Mouse (Mus musculus) lung, embryonic 15.5 days (tissue): ENCODE measurements around the gene C130074G19Rik. TPM values are rescaled to one million over a fixed set of nuclear protein-coding genes. Genes with fewer than 3 reads are reported as not detected.

ENCODE experiments used
- ATAC-seq: fragments of 200-750 bp; cut with Nextera tagmentation; 2 replicates; pipeline ENCODE4 v1.8.0; 2017; ENCODE audit warnings: moderate number of reproducible peaks, borderline replicate concordance; ENCODE audit not compliant: low FRiP score, low TSS enrichment; ENCODE audit errors: extremely low read depth
- H3K27ac ChIP-seq: fragments of 300-500 bp; sonication (generic); 2 replicates; pipeline ENCODE4 v1.5.1; 2015; ENCODE audit warnings: moderate library complexity, mild to moderate bottlenecking, inconsistent platforms
- H3K27me3 ChIP-seq: fragments of 300-500 bp; sonication (generic); 2 replicates; pipeline ENCODE4 v1.6.1; 2015; ENCODE audit warnings: inconsistent platforms
- H3K36me3 ChIP-seq: fragments of 300-500 bp; sonication (generic); 2 replicates; pipeline ENCODE4 v1.6.1; 2015; ENCODE audit warnings: inconsistent platforms
- H3K4me1 ChIP-seq: fragments of 300-500 bp; sonication (generic); 2 replicates; pipeline ENCODE4 v1.6.1; 2015; ENCODE audit warnings: inconsistent platforms
- H3K4me2 ChIP-seq: fragments of 300-500 bp; sonication (generic); 2 replicates; pipeline ENCODE4 v1.6.1; 2015; ENCODE audit warnings: inconsistent platforms, mild to moderate bottlenecking, moderate library complexity
- H3K4me3 ChIP-seq: fragments of 300-500 bp; sonication (generic); 2 replicates; pipeline ENCODE4 v1.5.1; 2015; ENCODE audit warnings: mild to moderate bottlenecking, inconsistent platforms
- H3K9ac ChIP-seq: fragments of 300-500 bp; sonication (generic); 2 replicates; pipeline ENCODE4 v1.6.1; 2015; ENCODE audit warnings: inconsistent platforms
- H3K9me3 ChIP-seq: fragments of 300-500 bp; sonication (generic); 2 replicates; pipeline ENCODE4 v1.6.1; 2016; ENCODE audit warnings: inconsistent platforms
- WGBS: fragments of 180-500 bp; shearing (Covaris S2); methylation state at CpG from one replicate; pipeline ENCODE4 v1.1.7; 2015; 5-methylcytosine and 5-hydroxymethylcytosine counted together
- polyA plus RNA-seq: library from polyadenylated mRNA; unstranded; fragments of >200 nt; fragmentation: Nextera tagmentation; extraction: Ambion mirVana; gene quantifications from 2 replicates; pipeline ENCODE4 v1.2.1, GENCODE M21; 2015

Gene C130074G19Rik
- polyA plus RNA-seq, 1 experiment from 2014 or later = 2.7 TPM

DNA sequence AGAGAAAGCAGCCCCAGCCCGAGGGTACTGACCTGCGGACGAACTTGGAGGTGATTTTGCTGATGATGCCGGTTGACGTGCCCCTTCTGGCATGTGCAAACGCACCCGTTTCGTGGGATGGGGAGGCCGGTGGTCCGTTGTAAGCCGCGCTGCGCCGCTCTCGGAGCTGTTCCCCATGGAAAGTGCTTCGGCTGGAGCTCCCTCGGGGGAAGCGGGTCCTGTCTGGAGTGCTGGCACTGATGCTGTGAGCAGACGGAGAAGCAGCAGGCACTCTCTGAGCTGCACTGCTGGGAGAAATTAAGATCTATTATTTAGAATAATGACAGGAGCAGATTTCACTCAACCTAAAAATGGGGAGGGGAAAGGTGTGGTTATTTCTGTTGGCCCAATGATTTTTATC is 22.4 kb upstream of the C130074G19Rik start:
- Histone ChIP-seq H3K9me3 (no peaks in the 10 kb centered on the region), H3K27ac (no peak overlapping the region), H3K36me3 (peaks cover 7% of the 10 kb centered on the region; the same call in 1 of the 2 replicates), H3K4me2 (no peak overlapping the region), H3K27me3 (no peaks in the 10 kb centered on the region), H3K4me1 (no peaks in the 10 kb centered on the region), H3K9ac (no peak overlapping the region), H3K4me3 (no peak overlapping the region)
- no peak for ATAC-seq
- WGBS = 74% methylated on average over 19 of the region's 19 CpGs

DNA sequence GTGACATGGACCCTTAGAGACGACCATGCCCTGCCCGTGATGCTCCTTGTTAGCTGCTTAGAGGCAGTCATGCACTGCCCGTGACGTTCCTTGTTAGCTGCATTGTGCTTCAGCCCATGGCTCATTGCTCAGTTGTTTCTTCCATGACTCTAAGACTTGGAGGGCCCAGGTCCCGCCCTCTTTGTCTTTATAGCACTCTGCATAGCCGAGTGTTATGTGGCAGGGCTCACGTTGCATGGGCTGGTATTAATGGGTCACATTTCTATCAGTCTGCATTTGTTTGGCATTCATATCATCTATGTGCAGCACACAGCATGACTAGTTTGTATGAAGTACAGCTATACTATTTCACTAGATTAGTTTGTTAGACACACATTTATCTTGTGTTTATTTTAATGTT is 20.7 kb upstream of the C130074G19Rik start:
- H3K4me3 ChIP-seq = no peak overlapping the region
- H3K4me2 ChIP-seq = no peak overlapping the region
- H3K36me3 ChIP-seq = peaks cover 6% of the 10 kb centered on the region; the same call in 1 of the 2 replicates
- 75% methylated on average over 7 of the region's 7 CpGs for WGBS
- no peaks in the 10 kb centered on the region for H3K4me1 ChIP-seq
- H3K27me3 ChIP-seq = no peaks in the 10 kb centered on the region
- ATAC-seq = no peak
- H3K27ac ChIP-seq = no peak overlapping the region
- no peaks in the 10 kb centered on the region for H3K9me3 ChIP-seq
- no peak overlapping the region for H3K9ac ChIP-seq

DNA sequence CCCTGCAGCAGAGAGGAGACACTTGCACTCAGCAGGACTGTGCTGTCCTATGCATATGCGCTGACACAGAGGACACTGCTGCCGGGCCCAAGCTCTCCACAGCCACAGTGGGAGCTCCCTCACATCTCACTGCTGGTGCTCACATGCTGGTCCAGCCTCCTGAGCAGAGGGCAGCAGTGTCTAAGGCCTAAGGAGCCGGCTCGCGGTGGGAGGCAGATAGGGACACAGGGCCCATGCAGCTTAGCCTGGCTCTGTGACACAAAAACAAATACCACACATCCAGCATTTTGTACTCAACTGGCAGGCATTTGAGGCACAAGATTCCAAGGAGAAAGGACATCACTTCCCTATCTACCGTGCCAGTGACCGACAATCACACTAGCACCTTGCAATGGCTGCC is 19.9 kb upstream of the C130074G19Rik start:
- 83% methylated on average over 7 of the region's 7 CpGs for WGBS
- H3K27ac ChIP-seq = no peak overlapping the region
- peaks cover 6% of the 10 kb centered on the region; the same call in 1 of the 2 replicates for H3K36me3 ChIP-seq
- no peaks in the 10 kb centered on the region for H3K9me3 ChIP-seq
- no peaks in the 10 kb centered on the region for H3K27me3 ChIP-seq
- ATAC-seq = no peak
- no peaks in the 10 kb centered on the region for H3K4me1 ChIP-seq
- H3K4me2 ChIP-seq = no peak overlapping the region
- no peak overlapping the region for H3K4me3 ChIP-seq
- H3K9ac ChIP-seq = no peak overlapping the region

DNA sequence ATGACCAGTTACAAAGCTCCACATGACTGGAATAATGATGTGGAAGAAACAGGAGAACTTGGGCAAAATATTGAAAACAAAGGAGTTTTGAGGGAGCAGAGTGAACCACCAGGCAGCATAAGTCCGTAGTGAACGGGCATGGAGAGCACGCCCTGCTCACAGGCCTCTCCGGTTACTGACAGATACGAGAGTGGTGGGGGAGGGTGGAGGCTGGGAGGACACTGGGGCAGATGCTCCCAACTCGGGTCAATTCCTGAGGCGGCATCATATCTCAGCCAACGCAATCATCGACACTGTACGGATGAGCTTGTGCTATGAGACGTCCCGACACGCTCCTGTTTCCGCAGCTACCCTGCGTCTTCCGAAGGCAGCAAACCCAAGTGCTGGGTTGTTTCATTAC is 14.3 kb upstream of the C130074G19Rik start:
- Histone ChIP-seq H3K36me3 (no peaks in the 10 kb centered on the region), H3K9ac (no peak overlapping the region), H3K27ac (no peak overlapping the region), H3K9me3 (no peaks in the 10 kb centered on the region), H3K4me3 (no peak overlapping the region), H3K27me3 (no peaks in the 10 kb centered on the region), H3K4me1 (no peaks in the 10 kb centered on the region), H3K4me2 (no peak overlapping the region)
- 59% methylated on average over 16 of the region's 16 CpGs for WGBS
- no peak for ATAC-seq

DNA sequence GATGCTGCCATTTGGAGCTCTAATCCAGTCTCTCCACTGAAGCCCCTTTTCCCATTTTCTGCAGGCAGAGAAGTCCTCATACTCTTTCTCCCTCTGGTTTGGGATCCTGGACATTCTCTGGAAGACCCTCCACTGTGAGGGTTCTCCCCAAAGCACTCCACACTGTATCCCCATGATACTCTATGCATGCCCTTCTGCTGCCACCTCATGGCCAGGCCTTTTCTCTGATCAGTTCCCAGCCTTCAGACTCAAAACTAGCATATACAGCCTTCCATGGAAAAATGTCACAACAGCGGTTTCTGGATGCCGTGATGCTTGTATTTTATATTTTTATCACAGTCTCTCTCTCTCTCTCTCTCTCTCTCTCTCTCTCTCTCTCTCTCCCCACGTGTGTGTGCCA is 9.0 kb upstream of the C130074G19Rik start:
- no peak for ATAC-seq
- Histone ChIP-seq H3K9ac (no peak overlapping the region), H3K27me3 (no peaks in the 10 kb centered on the region), H3K36me3 (no peaks in the 10 kb centered on the region), H3K9me3 (no peaks in the 10 kb centered on the region), H3K4me3 (no peak overlapping the region), H3K4me2 (no peak overlapping the region), H3K4me1 (no peaks in the 10 kb centered on the region), H3K27ac (no peak overlapping the region)
- WGBS = 76% methylated on average over 3 of the region's 3 CpGs

DNA sequence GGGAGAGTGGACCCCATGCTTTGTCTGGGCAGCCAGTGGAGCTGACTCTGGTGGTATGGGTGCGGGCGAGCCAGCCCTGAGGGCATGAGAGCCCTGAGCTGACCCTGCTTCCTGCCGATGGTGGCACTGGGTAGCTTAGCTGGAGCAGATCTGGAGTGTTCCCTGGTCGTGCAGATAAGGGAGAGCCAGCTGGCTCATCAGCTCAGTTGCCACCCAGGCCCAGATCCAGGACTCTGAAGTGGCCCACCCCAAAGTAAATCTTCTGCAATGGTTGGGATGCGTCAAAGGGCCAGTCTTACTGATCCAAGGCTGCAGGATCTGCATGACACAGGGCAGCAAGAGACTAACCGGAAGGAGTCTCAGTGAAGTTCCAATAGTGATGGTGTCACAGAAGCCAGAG is 6.4 kb upstream of the C130074G19Rik start:
- H3K9ac ChIP-seq = no peak overlapping the region
- 83% methylated on average over 6 of the region's 6 CpGs for WGBS
- H3K4me3 ChIP-seq = no peak overlapping the region
- ATAC-seq = no peak
- H3K27me3 ChIP-seq = peaks cover under 1% of the 10 kb centered on the region; the same call in 1 of the 2 replicates
- H3K4me2 ChIP-seq = no peak overlapping the region
- no peak overlapping the region for H3K27ac ChIP-seq
- no peaks in the 10 kb centered on the region for H3K9me3 ChIP-seq
- H3K4me1 ChIP-seq = no peaks in the 10 kb centered on the region
- H3K36me3 ChIP-seq = no peaks in the 10 kb centered on the region

DNA sequence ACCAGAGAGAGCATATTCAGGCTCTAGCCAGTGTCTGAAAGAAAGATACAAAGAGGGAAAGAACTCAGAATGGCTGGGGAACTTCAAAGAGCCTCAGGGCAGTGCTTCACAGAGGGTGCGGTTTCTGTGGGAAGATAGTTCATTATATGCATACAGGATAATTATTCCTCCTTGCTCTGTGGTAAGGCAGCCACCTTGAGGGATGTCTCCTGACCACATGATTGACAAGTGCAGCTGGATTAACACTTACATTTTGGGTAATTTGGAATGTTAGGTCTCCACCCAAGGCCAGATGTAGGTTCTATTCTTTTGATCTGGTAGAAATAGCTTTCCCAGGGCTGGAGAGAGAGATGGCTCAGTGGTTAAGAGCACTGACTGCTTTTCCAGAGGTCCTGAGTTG is 3.1 kb upstream of the C130074G19Rik start:
- no peak for ATAC-seq
- Histone ChIP-seq H3K9ac (no peak overlapping the region), H3K9me3 (no peaks in the 10 kb centered on the region), H3K4me1 (peaks cover 11% of the 10 kb centered on the region; the same call in 1 of the 2 replicates), H3K36me3 (no peaks in the 10 kb centered on the region), H3K4me3 (no peak overlapping the region), H3K27ac (no peak overlapping the region), H3K4me2 (no peak overlapping the region), H3K27me3 (peaks cover 33% of the 10 kb centered on the region)
- 81% methylated on average over 1 of the region's 1 CpGs for WGBS

DNA sequence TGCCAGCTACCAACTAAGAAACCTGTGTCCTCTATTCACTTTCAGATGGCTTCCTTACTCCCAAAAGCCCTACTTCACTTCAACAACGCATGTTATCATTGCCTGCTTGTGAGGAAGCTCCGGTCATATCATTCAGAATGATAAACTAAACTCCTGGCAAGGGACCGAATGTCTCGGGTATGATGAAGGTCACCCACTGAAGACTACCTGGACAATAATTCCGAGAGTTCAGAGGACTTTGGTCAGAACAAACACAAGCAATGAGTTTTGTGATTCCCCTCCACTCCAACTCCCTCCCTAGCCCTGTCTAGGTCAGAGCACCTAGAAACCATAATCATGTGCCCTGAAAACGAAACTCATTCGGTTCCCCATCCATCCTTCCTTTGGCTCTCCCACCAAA is 1.2 kb downstream of the C130074G19Rik start:
- WGBS = 56% methylated on average over 7 of the region's 7 CpGs
- peaks cover 36% of the 10 kb centered on the region for H3K27me3 ChIP-seq
- no peak for ATAC-seq
- H3K9me3 ChIP-seq = no peaks in the 10 kb centered on the region
- no peak overlapping the region for H3K9ac ChIP-seq
- peak overlapping the region; percentile 81 for H3K4me2 ChIP-seq
- H3K4me3 ChIP-seq = peak overlapping the region; percentile 50
- no peaks in the 10 kb centered on the region for H3K36me3 ChIP-seq
- H3K4me1 ChIP-seq = peaks cover 11% of the 10 kb centered on the region; the same call in 1 of the 2 replicates
- H3K27ac ChIP-seq = no peak overlapping the region

DNA sequence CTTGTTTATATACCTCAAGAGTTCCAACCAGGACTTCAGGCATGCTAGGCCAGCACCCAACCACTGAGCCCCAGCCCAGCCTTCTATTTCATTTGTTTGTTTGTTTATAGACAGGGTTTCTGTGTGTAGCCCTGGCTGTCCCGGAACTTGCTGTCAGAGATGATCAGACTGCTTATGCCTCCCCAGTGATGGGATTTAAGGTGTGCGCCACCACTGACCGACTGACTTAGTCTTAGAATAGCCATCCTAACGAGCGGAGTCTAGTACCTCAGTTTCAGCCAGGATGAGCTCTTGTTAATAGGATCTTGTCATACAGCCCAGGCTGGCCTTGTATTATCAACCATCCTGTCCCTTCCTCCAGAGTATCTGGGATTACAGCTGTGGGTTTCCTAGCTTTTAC is 1.8 kb downstream of the C130074G19Rik start:
- Histone ChIP-seq H3K27ac (no peak overlapping the region), H3K4me3 (peak overlapping the region; percentile 50), H3K27me3 (peaks cover 36% of the 10 kb centered on the region), H3K4me1 (peaks cover 11% of the 10 kb centered on the region; the same call in 1 of the 2 replicates), H3K36me3 (no peaks in the 10 kb centered on the region), H3K9me3 (no peaks in the 10 kb centered on the region), H3K4me2 (peak overlapping the region; percentile 81), H3K9ac (no peak overlapping the region)
- 75% methylated on average over 5 of the region's 5 CpGs for WGBS
- ATAC-seq = no peak

DNA sequence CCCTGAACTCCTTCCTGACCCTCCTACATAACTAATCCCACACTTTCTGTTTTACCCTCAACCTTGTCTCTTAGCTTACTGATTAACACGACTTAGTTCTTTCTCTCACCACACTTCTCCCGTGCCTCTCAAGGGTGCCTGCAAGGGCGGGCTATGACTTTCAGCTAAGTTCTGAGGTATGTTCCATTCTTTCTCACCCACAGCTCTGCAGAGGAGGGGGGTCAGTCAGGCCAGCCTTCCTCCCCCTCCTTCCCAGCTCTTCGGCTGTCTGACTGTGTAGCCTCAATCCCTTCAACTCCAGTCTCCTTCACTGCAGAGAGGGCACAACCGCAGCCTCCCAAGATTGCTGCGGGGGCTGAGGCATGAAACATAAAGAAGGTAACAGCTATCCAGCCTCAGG is 4.2 kb downstream of the C130074G19Rik start:
- no peak overlapping the region for H3K27ac ChIP-seq
- peaks cover 30% of the 10 kb centered on the region for H3K27me3 ChIP-seq
- no peak overlapping the region for H3K4me2 ChIP-seq
- no peak overlapping the region for H3K4me3 ChIP-seq
- peaks cover 11% of the 10 kb centered on the region; the same call in 1 of the 2 replicates for H3K4me1 ChIP-seq
- no peaks in the 10 kb centered on the region for H3K36me3 ChIP-seq
- 53% methylated on average over 6 of the region's 6 CpGs for WGBS
- H3K9ac ChIP-seq = no peak overlapping the region
- ATAC-seq = no peak
- H3K9me3 ChIP-seq = no peaks in the 10 kb centered on the region

DNA sequence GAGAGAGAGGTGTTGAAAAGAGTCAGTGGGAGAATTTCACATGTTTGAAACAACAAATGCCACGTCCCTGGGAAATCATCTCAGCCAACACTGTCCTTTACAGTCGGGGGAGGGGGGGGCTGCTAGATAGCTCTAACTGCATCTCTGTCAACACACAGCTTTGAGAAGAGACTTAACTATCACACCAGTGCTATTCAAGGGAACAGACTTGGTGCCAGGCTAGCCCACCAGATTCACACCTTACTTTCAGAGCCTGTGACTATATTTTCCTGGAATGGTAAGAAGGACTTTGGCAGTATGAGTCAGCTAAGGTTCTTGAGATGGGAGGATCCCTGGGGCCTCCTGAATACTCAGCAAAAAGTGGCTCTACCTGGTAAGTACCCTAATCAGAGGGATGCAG is 5.7 kb downstream of the C130074G19Rik start:
- WGBS = 47% methylated on average over 2 of the region's 2 CpGs
- Histone ChIP-seq H3K27me3 (peaks cover 15% of the 10 kb centered on the region), H3K4me1 (peaks cover 2% of the 10 kb centered on the region; the same call in 1 of the 2 replicates), H3K9me3 (no peaks in the 10 kb centered on the region), H3K27ac (no peak overlapping the region), H3K4me2 (no peak overlapping the region), H3K36me3 (no peaks in the 10 kb centered on the region), H3K9ac (no peak overlapping the region), H3K4me3 (no peak overlapping the region)
- no peak for ATAC-seq

DNA sequence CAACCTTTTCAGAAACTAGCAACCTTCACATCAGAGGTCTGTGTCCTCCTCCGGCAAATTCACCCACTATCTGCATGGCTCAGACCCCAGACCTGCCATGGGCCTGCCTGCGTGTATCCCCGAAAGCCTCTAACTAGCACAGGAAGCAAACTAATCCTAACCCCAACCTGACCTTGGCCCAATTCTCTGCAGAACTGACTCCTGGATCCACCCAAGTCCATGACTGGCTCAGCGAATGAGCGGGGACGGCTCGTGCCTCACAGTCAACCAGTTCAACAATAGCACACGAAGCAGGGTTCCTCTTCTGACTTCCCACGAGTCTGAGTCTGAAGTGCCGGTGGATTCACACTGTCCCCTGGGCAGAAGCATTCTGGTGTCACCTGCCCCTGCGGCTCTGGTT is 9.1 kb downstream of the C130074G19Rik start:
- peaks cover 15% of the 10 kb centered on the region for H3K4me1 ChIP-seq
- H3K4me2 ChIP-seq = no peak overlapping the region
- H3K9me3 ChIP-seq = no peaks in the 10 kb centered on the region
- ATAC-seq = no peak
- no peaks in the 10 kb centered on the region for H3K36me3 ChIP-seq
- H3K27me3 ChIP-seq = no peaks in the 10 kb centered on the region
- no peak overlapping the region for H3K27ac ChIP-seq
- no peak overlapping the region for H3K9ac ChIP-seq
- 80% methylated on average over 11 of the region's 11 CpGs for WGBS
- H3K4me3 ChIP-seq = no peak overlapping the region
